Mouse (Mus musculus) forebrain, embryonic 11.5 days (tissue): ENCODE measurements around the gene Ncmap. TPM values are rescaled to one million over a fixed set of nuclear protein-coding genes. Genes with fewer than 3 reads are reported as not detected.

Experiments
- ATAC-seq: fragments of 200-750 bp; cut with Nextera tagmentation; replicated peaks from 2 replicates; pipeline ENCODE4 v1.8.0; 2017; ENCODE audit warnings: moderate TSS enrichment; ENCODE audit not compliant: low FRiP score
- DNase-seq: peaks from one replicate; pipeline ENCODE4 v3.0.0-alpha.2; 2017; ENCODE audit warnings: low spot score
- H3K27ac ChIP-seq: fragments of 300-500 bp; sonication (generic); 2 replicates; pipeline ENCODE4 v1.5.1; 2014; ENCODE audit warnings: low read depth, low read length
- H3K27me3 ChIP-seq: fragments of 300-500 bp; sonication (generic); 2 replicates; pipeline ENCODE4 v1.6.1; 2014; ENCODE audit warnings: mild to moderate bottlenecking, low read length, mixed read lengths; ENCODE audit not compliant: control insufficient read depth, insufficient read depth
- H3K36me3 ChIP-seq: fragments of 300-500 bp; sonication (generic); 2 replicates; pipeline ENCODE4 v1.6.1; 2014; ENCODE audit warnings: mild to moderate bottlenecking, low read length, moderate library complexity, mixed read lengths; ENCODE audit not compliant: control insufficient read depth, insufficient read depth
- H3K4me1 ChIP-seq: fragments of 300-500 bp; sonication (generic); replicated peaks from 2 replicates; pipeline ENCODE4 v1.6.1; 2014; ENCODE audit warnings: low read length, mixed read lengths; ENCODE audit not compliant: control insufficient read depth, insufficient read depth
- H3K4me2 ChIP-seq: fragments of 300-500 bp; sonication (generic); 2 replicates; pipeline ENCODE4 v1.6.1; 2014; ENCODE audit warnings: low read depth, mild to moderate bottlenecking, low read length, moderate library complexity, mixed read lengths; ENCODE audit not compliant: severe bottlenecking
- H3K4me3 ChIP-seq: fragments of 300-500 bp; sonication (generic); 2 replicates; pipeline ENCODE4 v1.5.1; 2014; ENCODE audit warnings: low read depth, low read length
- H3K9ac ChIP-seq: fragments of 300-500 bp; sonication (generic); 2 replicates; pipeline ENCODE4 v1.6.1; 2014; ENCODE audit warnings: low read length
- H3K9me3 ChIP-seq: fragments of 300-500 bp; sonication (generic); 2 replicates; pipeline ENCODE4 v1.6.1; 2016; ENCODE audit warnings: low read length, mixed read lengths; ENCODE audit not compliant: control insufficient read depth
- WGBS: fragments of 180-500 bp; shearing (Covaris S2); extraction: QIAGEN DNeasy Blood & Tissue Kit; methylation state at CpG from one replicate; pipeline ENCODE4 v1.1.7; 2014; 5-methylcytosine and 5-hydroxymethylcytosine counted together
- microRNA counts: library from miRNA; unstranded; fragments of <30 nt; microRNA quantifications from one replicate; lab custom pipeline; 2015
- microRNA-seq: library from miRNA; unstranded; fragments of <30 nt; microRNA quantifications from one replicate; pipeline ENCODE4, GENCODE M21; 2016; ENCODE audit not compliant: insufficient number of aligned reads
- polyA plus RNA-seq: library from polyadenylated mRNA; unstranded; fragments of >200 nt; fragmentation: Nextera tagmentation; extraction: Ambion mirVana; gene quantifications from 2 replicates; pipeline ENCODE4 v1.2.1, GENCODE M21; 2014

The Ncmap gene
- polyA plus RNA-seq, 1 experiment from 2014 or later: 0.20 TPM

- H3K27ac ChIP-seq: no peak overlapping the region
- ATAC-seq: no peak
- no peaks in the 10 kb centered on the region for H3K4me1 ChIP-seq
- no peaks in the 10 kb centered on the region for H3K27me3 ChIP-seq
- peaks cover 20% of the 10 kb centered on the region for H3K36me3 ChIP-seq
- no peak overlapping the region for H3K4me3 ChIP-seq
- 93% methylated on average over 8 of the region's 8 CpGs for WGBS
- H3K9me3 ChIP-seq: no peaks in the 10 kb centered on the region
- no peak overlapping the region for H3K9ac ChIP-seq
- no peak overlapping the region for H3K4me2 ChIP-seq
- no peak for DNase-seq
Measured at GRCm38 (mm10) chr4:135323021-135323420, 75.0 kb downstream of the Ncmap start.

MicroRNAs within 50 kb of the gene (microRNA counts, 519-probe panel; counts per million panel counts)
- microRNA mmu-miR-700 (lab: Ali Mortazavi, UCI): 31.2 counts per million

Small RNA genes lying within 50 kb of the gene (microRNA-seq; reads per million reads assigned to microRNA genes)
- gene Mir700: 367 reads per million, percentile 55 among the genes with 10 or more reads in this experiment

Other genes starting within 250 kb of the Ncmap start
- gene Clic4, start 125.4 kb downstream of the Ncmap start, polyA plus RNA-seq: 194 and 195 TPM in 2 replicates
- 212 and 241 TPM in 2 replicates for gene Srrm1, start 44.9 kb downstream of the Ncmap start, polyA plus RNA-seq
- 12.7 and 14.1 TPM in 2 replicates for gene Rcan3, start 35.6 kb upstream of the Ncmap start, polyA plus RNA-seq
- gene Stpg1, start 96.6 kb upstream of the Ncmap start, polyA plus RNA-seq: 0.35 and 0.44 TPM in 2 replicates
- gene Nipal3, start 96.8 kb upstream of the Ncmap start, polyA plus RNA-seq: 3.0 and 3.2 TPM in 2 replicates
- gene Grhl3, start 175.4 kb upstream of the Ncmap start, polyA plus RNA-seq: 3.9 and 4.5 TPM in 2 replicates